19 mouse cellular contexts compared by ENCODE assay signal in the genomic region with DNA sequence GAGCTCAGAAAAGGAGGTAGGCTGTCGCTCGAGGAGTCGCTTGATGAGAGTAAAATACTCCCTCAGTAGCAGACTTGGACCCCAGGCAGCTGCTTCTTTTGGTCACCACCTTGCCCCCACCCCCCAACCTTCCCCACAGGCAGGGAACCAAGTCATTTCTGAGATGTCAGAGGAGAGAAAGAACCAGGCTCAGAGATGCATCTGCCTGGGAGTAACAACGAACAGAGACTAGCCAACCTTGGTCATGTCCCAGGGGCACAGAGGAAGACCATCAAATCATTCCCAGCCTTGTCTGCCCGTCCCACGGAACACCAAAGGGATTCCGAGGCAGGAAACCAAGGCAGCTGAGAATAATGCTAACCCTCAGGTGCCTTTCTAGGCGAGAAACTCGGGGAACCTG.
A peak's percentile ranks its signal among the peaks of the same experiment; 100 is the strongest.
DNase-seq lines count a peak whose midpoint lies in the region; ATAC-seq lines count a peak whose summit lies in the region.
"Had no signal": no experiment of that assay in that cellular context is flagged by ENCODE, and none has a peak within 500 bp of the region (broad histone marks: within the 10 kb centered on the region; RNA-seq: fewer than 3 reads in every experiment).

No protein-coding gene starts in this region.

- no peak overlapping the region for H3K4me2 ChIP-seq in hindbrain, embryonic 14.5 days (replicated peaks)
- H3K4me2 ChIP-seq in hindbrain, embryonic 16.5 days (ENCODE audit: low read length): no peak overlapping the region
- no peak overlapping the region for H3K4me2 ChIP-seq in midbrain, embryonic 11.5 days
- no peak overlapping the region for H3K4me2 ChIP-seq in midbrain, embryonic 16.5 days (ENCODE audit: low read length)
- H3K4me2 ChIP-seq in neural tube, embryonic 15.5 days: no peak overlapping the region
- H3K4me2 ChIP-seq: embryonic facial prominence, embryonic 12.5 days; embryonic facial prominence, embryonic 15.5 days; heart, embryonic 11.5 days had no signal

- H3K9ac ChIP-seq in hindbrain, embryonic 14.5 days: no peak overlapping the region
- no peak overlapping the region for H3K9ac ChIP-seq in hindbrain, embryonic 16.5 days (ENCODE audit: low read depth, low read length)
- no peak overlapping the region for H3K9ac ChIP-seq in midbrain, embryonic 11.5 days (ENCODE audit: low read length)
- no peak overlapping the region for H3K9ac ChIP-seq in midbrain, embryonic 16.5 days (ENCODE audit: low read depth, low read length)
- H3K9ac ChIP-seq in neural tube, embryonic 15.5 days (replicated peaks): no peak overlapping the region
- H3K9ac ChIP-seq: embryonic facial prominence, embryonic 12.5 days; embryonic facial prominence, embryonic 15.5 days had no signal

- no peak for ATAC-seq in hindbrain, embryonic 14.5 days (ENCODE audit: low FRiP score)
- no peak for ATAC-seq in hindbrain, embryonic 16.5 days
- no peak for ATAC-seq in midbrain, embryonic 11.5 days (ENCODE audit: low FRiP score)
- no peak for ATAC-seq in midbrain, embryonic 16.5 days
- no peak for ATAC-seq in neural tube, embryonic 15.5 days (ENCODE audit: low FRiP score)
- ATAC-seq: CD4-positive, CD25-positive, alpha-beta regulatory T cell, adult 4 months; forebrain, embryonic 14.5 days had no signal

- 72% methylated on average over 9 of the region's 9 CpGs for WGBS in hindbrain, embryonic 14.5 days
- 72% methylated on average over 9 of the region's 9 CpGs for WGBS in hindbrain, embryonic 16.5 days
- WGBS in midbrain, embryonic 11.5 days: 83% methylated on average over 9 of the region's 9 CpGs
- 74% methylated on average over 9 of the region's 9 CpGs for WGBS in midbrain, embryonic 16.5 days
- WGBS in neural tube, embryonic 15.5 days: 50% methylated on average over 9 of the region's 9 CpGs

- H3K9me3 ChIP-seq in hindbrain, embryonic 14.5 days (ENCODE audit: control insufficient read depth, low read length): no peaks in the 10 kb centered on the region
- no peaks in the 10 kb centered on the region for H3K9me3 ChIP-seq in hindbrain, embryonic 16.5 days (ENCODE audit: control insufficient read depth, low read length)
- H3K9me3 ChIP-seq in midbrain, embryonic 11.5 days (ENCODE audit: control insufficient read depth, low read length): no peaks in the 10 kb centered on the region
- no peaks in the 10 kb centered on the region for H3K9me3 ChIP-seq in midbrain, embryonic 16.5 days (replicated peaks; ENCODE audit: control insufficient read depth, low read length, poor library complexity, severe bottlenecking)
- no peaks in the 10 kb centered on the region for H3K9me3 ChIP-seq in neural tube, embryonic 15.5 days (replicated peaks)
- H3K9me3 ChIP-seq: embryonic facial prominence, embryonic 12.5 days; embryonic facial prominence, embryonic 15.5 days had no signal

- H3K4me1 ChIP-seq in hindbrain, embryonic 14.5 days (replicated peaks; ENCODE audit: control insufficient read depth, insufficient read depth, low read length): peaks cover 26% of the 10 kb centered on the region
- H3K4me1 ChIP-seq in hindbrain, embryonic 16.5 days (ENCODE audit: control insufficient read depth, insufficient read depth, low read depth, low read length): peaks cover 5% of the 10 kb centered on the region
- no peaks in the 10 kb centered on the region for H3K4me1 ChIP-seq in midbrain, embryonic 11.5 days (ENCODE audit: control insufficient read depth, insufficient read depth, low read length)
- peaks cover 10% of the 10 kb centered on the region for H3K4me1 ChIP-seq in midbrain, embryonic 16.5 days (ENCODE audit: control insufficient read depth, insufficient read depth, low read length)
- peaks cover 33% of the 10 kb centered on the region for H3K4me1 ChIP-seq in neural tube, embryonic 15.5 days
- H3K4me1 ChIP-seq: embryonic facial prominence, embryonic 12.5 days; embryonic facial prominence, embryonic 15.5 days had no signal

- no peaks in the 10 kb centered on the region for H3K27me3 ChIP-seq in hindbrain, embryonic 14.5 days (ENCODE audit: control insufficient read depth, insufficient read depth, low read length)
- no peaks in the 10 kb centered on the region for H3K27me3 ChIP-seq in hindbrain, embryonic 16.5 days (replicated peaks; ENCODE audit: control insufficient read depth, insufficient read depth, low read length)
- H3K27me3 ChIP-seq in midbrain, embryonic 11.5 days (ENCODE audit: control insufficient read depth, insufficient read depth, low read length): no peaks in the 10 kb centered on the region
- H3K27me3 ChIP-seq in midbrain, embryonic 16.5 days (ENCODE audit: control insufficient read depth, insufficient read depth, low read depth, low read length): no peaks in the 10 kb centered on the region
- no peaks in the 10 kb centered on the region for H3K27me3 ChIP-seq in neural tube, embryonic 15.5 days (replicated peaks)
- H3K27me3 ChIP-seq: embryonic facial prominence, embryonic 12.5 days; embryonic facial prominence, embryonic 15.5 days had no signal

- H3K27ac ChIP-seq in hindbrain, embryonic 14.5 days: 0 out of 2 replicates have a peak overlapping the region, but pooled peaks have one; percentile 2
- no peak overlapping the region; the same call in 1 of the 2 replicates for H3K27ac ChIP-seq in hindbrain, embryonic 16.5 days (ENCODE audit: low read depth, low read length)
- H3K27ac ChIP-seq in midbrain, embryonic 11.5 days (ENCODE audit: low read depth, low read length): no peak overlapping the region
- no peak overlapping the region for H3K27ac ChIP-seq in midbrain, embryonic 16.5 days (ENCODE audit: low read length)
- peak overlapping the region; percentile 43; the same call in 1 of the 2 replicates for H3K27ac ChIP-seq in neural tube, embryonic 15.5 days (replicated peaks)
- H3K27ac ChIP-seq: embryonic facial prominence, embryonic 12.5 days; embryonic facial prominence, embryonic 15.5 days; heart, adult 2 months had no signal

- no peak for DNase-seq in hindbrain, embryonic 14.5 days (ENCODE audit: low spot score)
- DNase-seq in midbrain, embryonic 11.5 days (ENCODE audit: low spot score, missing footprints): peak; percentile 51
- DNase-seq in thymus, postnatal 25 days: no peak
- DNase-seq: adrenal gland, adult 2 months; adrenal gland, postnatal 14 days; cerebellum, adult 11 months; cerebellum, adult 2 months; cerebellum, adult 9-11 months; cerebellum, postnatal 25 days; gastrocnemius, postnatal 25 days; heart, adult 2 months had no signal

- H3K36me3 ChIP-seq in hindbrain, embryonic 14.5 days (replicated peaks; ENCODE audit: control insufficient read depth, insufficient read depth): no peaks in the 10 kb centered on the region
- H3K36me3 ChIP-seq in hindbrain, embryonic 16.5 days (ENCODE audit: control insufficient read depth, insufficient read depth, low read length): no peaks in the 10 kb centered on the region
- no peaks in the 10 kb centered on the region for H3K36me3 ChIP-seq in midbrain, embryonic 11.5 days (ENCODE audit: control insufficient read depth, insufficient read depth, low read length)
- no peaks in the 10 kb centered on the region for H3K36me3 ChIP-seq in midbrain, embryonic 16.5 days (ENCODE audit: control insufficient read depth, insufficient read depth, low read length)
- no peaks in the 10 kb centered on the region for H3K36me3 ChIP-seq in neural tube, embryonic 15.5 days
- H3K36me3 ChIP-seq: embryonic facial prominence, embryonic 12.5 days; embryonic facial prominence, embryonic 15.5 days had no signal

- H3K4me3 ChIP-seq in hindbrain, embryonic 14.5 days (replicated peaks; ENCODE audit: low read length): no peak overlapping the region
- H3K4me3 ChIP-seq in hindbrain, embryonic 16.5 days (ENCODE audit: low read length): no peak overlapping the region
- H3K4me3 ChIP-seq in midbrain, embryonic 11.5 days (ENCODE audit: low read depth, low read length): no peak overlapping the region
- no peak overlapping the region for H3K4me3 ChIP-seq in midbrain, embryonic 16.5 days (ENCODE audit: low read depth, low read length)
- H3K4me3 ChIP-seq in neural tube, embryonic 15.5 days (replicated peaks): no peak overlapping the region
- H3K4me3 ChIP-seq: embryonic facial prominence, embryonic 12.5 days; embryonic facial prominence, embryonic 15.5 days; heart, adult 2 months had no signal

Comparison
In these comparisons a context has a peak if more than half of its experiments do, and no peak if none do; other contexts are left out.
1. H3K27ac ChIP-seq: peak in hindbrain, embryonic 14.5 days (single experiment) and neural tube, embryonic 15.5 days (single experiment); none in hindbrain, embryonic 16.5 days (single experiment), midbrain, embryonic 11.5 days (single experiment) and midbrain, embryonic 16.5 days (single experiment).